Mouse (Mus musculus) gastrocnemius, postnatal 4 days (tissue): ENCODE results near the gene Phf5a. TPM values are rescaled to one million over a fixed set of nuclear protein-coding genes. Genes with fewer than 3 reads are reported as not detected.

Experiments used
- DNase-seq, 2 experiments: peaks; one replicate each; pipeline ENCODE4 v3.0.0; 2021 to 2022; ENCODE audit warnings: low spot score in 2 of 2, mixed read lengths in 2 of 2
- total RNA-seq, 2 experiments: library from RNA; stranded (reverse); gene quantifications; 2 replicates each; pipeline ENCODE4 v1.2.3; 2021

Phf5a gene
- total RNA-seq, 2 experiments from 2014 or later = 48.9 to 55.8 TPM

- peak; percentile 69 to 91 for DNase-seq
These were observed 40.4 kb downstream of the Phf5a start for GRCm38 (mm10) chr15:81831136-81831825.

GRCm38 (mm10) chr15:81830530-81830929 is 41.2 kb downstream of the Phf5a start:
- DNase-seq = no peak

GRCm38 (mm10) chr15:81829208-81829580 is 42.5 kb downstream of the Phf5a start:
- DNase-seq = no peak

- no peak for DNase-seq
These were observed 43.1 kb downstream of the Phf5a start for GRCm38 (mm10) chr15:81828426-81829207.

- no peak for DNase-seq
These were observed 46.9 kb downstream of the Phf5a start for GRCm38 (mm10) chr15:81824832-81825231.

- DNase-seq = no peak
These were observed 49.1 kb downstream of the Phf5a start for GRCm38 (mm10) chr15:81822631-81823030.

GRCm38 (mm10) chr15:81818404-81818803 is 53.3 kb downstream of the Phf5a start:
- no peak for DNase-seq

- DNase-seq = no peak
These were observed 56.9 kb downstream of the Phf5a start for GRCm38 (mm10) chr15:81814716-81815370.

Other genes starting within 250 kb of the Phf5a start
- gene L3mbtl2, start 208.0 kb downstream of the Phf5a start, total RNA-seq = 10 to 100 TPM in 1 of 2 experiments, 1 to 10 TPM in 1; 8.1 to 10.9 TPM
- 1 to 10 TPM; 3.7 to 5.2 TPM for gene Chadl, start 174.6 kb downstream of the Phf5a start, total RNA-seq
- gene Zc3h7b, start 126.9 kb downstream of the Phf5a start, total RNA-seq = 10 to 100 TPM; 54.8 to 54.9 TPM
- 10 to 100 TPM; 37.9 to 38.5 TPM for gene Rangap1, start 126.4 kb downstream of the Phf5a start, total RNA-seq
- gene Tef, start 69.5 kb downstream of the Phf5a start, total RNA-seq = 100 to 1,000 TPM; 112 to 117 TPM
- gene Tob2, start 13.1 kb downstream of the Phf5a start, total RNA-seq = 10 to 100 TPM; 34.5 to 44.1 TPM
- gene Aco2, start 398 bp upstream of the Phf5a start, total RNA-seq = 100 to 1,000 TPM; 650 to 720 TPM
- 10 to 100 TPM; 14.1 to 16.5 TPM for gene Polr3h, start 54.3 kb upstream of the Phf5a start, total RNA-seq
- 1 to 10 TPM; 9.1 to 9.4 TPM for gene Csdc2, start 64.8 kb upstream of the Phf5a start, total RNA-seq
- gene Pmm1, start 89.0 kb upstream of the Phf5a start, total RNA-seq = 10 to 100 TPM; 20.3 to 21.6 TPM
- not detected for gene 1700029P11Rik, start 108.6 kb upstream of the Phf5a start, total RNA-seq
- 10 to 100 TPM; 26.2 to 28.6 TPM for gene Xrcc6, start 115.9 kb upstream of the Phf5a start, total RNA-seq
- 10 to 100 TPM; 21.9 to 23.9 TPM for gene Desi1, start 162.0 kb upstream of the Phf5a start, total RNA-seq
- 10 to 100 TPM; 60.2 to 64.0 TPM for gene Snu13, start 175.7 kb upstream of the Phf5a start, total RNA-seq
- gene 4930407I10Rik, start 187.2 kb upstream of the Phf5a start, total RNA-seq = not detected
- under 1 TPM in 1 of 2 experiments, not detected in 1; 0.16 TPM for gene Mei1, start 198.1 kb upstream of the Phf5a start, total RNA-seq